Mouse (Mus musculus): ENCODE measurements around the gene Gnas. TPM values are rescaled to one million over a fixed set of nuclear protein-coding genes. Genes with fewer than 3 reads are reported as not detected.

Gnas gene
- polyA plus RNA-seq, 1 experiment from 2014 or later: 2,042 TPM

DNA sequence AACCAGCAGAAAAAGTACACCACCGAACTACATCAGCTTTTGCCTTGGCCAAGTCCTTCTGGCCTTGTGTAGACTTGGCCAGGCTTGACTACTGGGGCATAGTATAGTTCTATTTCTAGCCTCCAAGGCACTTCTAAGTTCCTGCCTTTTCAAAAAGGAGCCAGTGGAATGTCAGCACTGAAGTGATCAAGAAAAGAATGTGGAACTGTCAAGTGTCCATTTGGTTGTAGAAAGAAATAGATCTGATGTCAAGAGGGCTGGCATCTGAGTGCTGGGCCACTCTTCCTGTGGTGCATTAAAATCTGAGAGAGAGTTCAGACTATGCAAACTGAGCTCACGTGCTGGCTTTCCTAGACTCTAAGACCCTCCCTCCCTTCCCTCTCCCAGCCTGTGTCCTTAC is 10.2 kb upstream of the Gnas start:
- H3K4me3 ChIP-seq: no peak overlapping the region
- no peak overlapping the region for H3K4me2 ChIP-seq (replicated peaks)
- peaks cover 10% of the 10 kb centered on the region for H3K36me3 ChIP-seq
- no peak overlapping the region for H3K9ac ChIP-seq
- ATAC-seq (ENCODE audit: insufficient number of reproducible peaks, insufficient read depth, low FRiP score, low TSS enrichment): no peak
- no peaks in the 10 kb centered on the region for H3K4me1 ChIP-seq
- 77% methylated on average over 2 of the region's 2 CpGs for WGBS
- no peaks in the 10 kb centered on the region for H3K9me3 ChIP-seq
- H3K27me3 ChIP-seq: no peaks in the 10 kb centered on the region
- H3K27ac ChIP-seq: no peak overlapping the region

DNA sequence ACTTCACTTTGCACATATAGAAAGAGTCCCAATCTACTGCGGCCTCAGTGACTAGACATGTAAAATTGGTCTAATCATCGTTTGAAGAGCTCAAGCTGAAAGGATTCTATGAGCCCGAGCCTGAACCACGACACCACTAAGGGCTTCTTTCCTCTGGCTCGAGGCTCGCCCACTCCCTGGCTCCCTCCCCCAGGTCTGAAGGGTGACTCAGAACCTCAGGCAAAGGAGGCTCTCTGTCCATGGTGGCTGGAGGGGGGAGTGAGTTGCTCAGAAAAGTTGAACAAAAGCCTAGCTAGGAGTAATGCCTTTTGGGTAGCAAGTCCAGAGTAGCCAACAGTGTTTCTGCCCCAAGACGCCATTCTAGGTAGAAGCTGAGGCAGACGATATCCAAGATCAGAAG is 4.3 kb upstream of the Gnas start:
- 0 out of 2 replicates have a peak, but pooled peaks cover 3% of the 10 kb centered on the region for H3K4me1 ChIP-seq

DNA sequence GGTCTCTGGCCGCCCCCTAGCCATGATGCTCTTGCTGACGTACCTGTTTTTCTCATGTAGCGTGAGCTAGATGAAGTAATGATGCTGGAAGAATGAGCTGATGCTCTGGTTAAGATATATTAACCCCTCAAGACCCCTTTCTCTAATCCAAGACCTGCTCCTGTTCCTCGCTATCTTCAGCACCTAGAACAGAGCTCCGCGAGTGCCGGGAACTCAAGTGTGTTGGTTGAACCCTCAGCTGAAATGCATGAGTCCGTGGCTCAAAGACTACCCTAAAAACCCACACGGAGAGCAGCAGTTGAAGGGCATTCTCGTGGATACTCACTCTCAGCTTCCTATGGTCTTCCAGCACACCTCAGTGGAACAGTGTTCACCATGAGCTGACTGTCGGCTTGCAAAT is 779 bp upstream of the Gnas start:
- Histone ChIP-seq H3K27me3 (peaks cover 40% of the 10 kb centered on the region), H3K4me2 (replicated peaks) (peak overlapping the region; percentile 54), H3K9me3 (peaks cover 20% of the 10 kb centered on the region), H3K4me1 (0 out of 2 replicates have a peak, but pooled peaks cover 3% of the 10 kb centered on the region), H3K9ac (no peak overlapping the region), H3K4me3 (0 out of 2 replicates have a peak overlapping the region, but pooled peaks have one; percentile 36), H3K36me3 (peaks cover 57% of the 10 kb centered on the region), H3K27ac (no peak overlapping the region)
- 42% methylated on average over 11 of the region's 11 CpGs for WGBS
- ATAC-seq (ENCODE audit: insufficient number of reproducible peaks, insufficient read depth, low FRiP score, low TSS enrichment): no peak

More for the DNA sequence above, 4.3 kb upstream of the Gnas start:
- H3K36me3 ChIP-seq: peaks cover 27% of the 10 kb centered on the region
- no peak overlapping the region for H3K27ac ChIP-seq
- H3K9ac ChIP-seq: no peak overlapping the region
- peaks cover 15% of the 10 kb centered on the region for H3K27me3 ChIP-seq
- no peak for ATAC-seq (ENCODE audit: insufficient number of reproducible peaks, insufficient read depth, low FRiP score, low TSS enrichment)
- peaks cover 4% of the 10 kb centered on the region; the same call in 1 of the 2 replicates for H3K9me3 ChIP-seq
- H3K4me2 ChIP-seq (replicated peaks): no peak overlapping the region
- whole genome bisulfite sequencing: 79% methylated on average over 8 of the region's 8 CpGs
- H3K4me3 ChIP-seq: no peak overlapping the region

DNA sequence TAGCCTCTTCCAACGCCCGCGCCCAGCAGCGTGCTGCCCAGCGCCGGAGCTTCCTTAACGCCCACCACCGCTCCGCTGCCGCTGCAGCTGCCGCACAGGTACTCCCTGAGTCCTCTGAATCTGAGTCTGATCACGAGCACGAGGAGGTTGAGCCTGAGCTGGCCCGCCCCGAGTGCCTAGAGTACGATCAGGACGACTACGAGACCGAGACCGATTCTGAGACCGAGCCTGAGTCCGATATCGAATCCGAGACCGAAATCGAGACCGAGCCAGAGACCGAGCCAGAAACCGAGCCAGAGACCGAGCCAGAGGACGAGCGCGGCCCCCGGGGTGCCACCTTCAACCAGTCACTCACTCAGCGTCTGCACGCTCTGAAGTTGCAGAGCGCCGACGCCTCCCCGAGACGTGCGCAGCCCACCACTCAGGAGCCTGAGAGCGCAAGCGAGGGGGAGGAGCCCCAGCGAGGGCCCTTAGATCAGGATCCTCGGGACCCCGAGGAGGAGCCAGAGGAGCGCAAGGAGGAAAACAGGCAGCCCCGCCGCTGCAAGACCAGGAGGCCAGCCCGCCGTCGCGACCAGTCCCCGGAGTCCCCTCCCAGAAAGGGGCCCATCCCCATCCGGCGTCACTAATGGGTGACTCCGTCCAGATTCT is 812 bp downstream of the Gnas start:
- Histone ChIP-seq H3K9me3 (peaks cover 20% of the 10 kb centered on the region), H3K27ac (no peak overlapping the region), H3K4me1 (0 out of 2 replicates have a peak, but pooled peaks cover 3% of the 10 kb centered on the region), H3K27me3 (peaks cover 40% of the 10 kb centered on the region), H3K4me3 (peak overlapping the region; percentile 36), H3K36me3 (peaks cover 62% of the 10 kb centered on the region), H3K9ac (peak overlapping the region; percentile 17; the same call in 1 of the 2 replicates), H3K4me2 (replicated peaks) (peak overlapping the region; percentile 54)
- ATAC-seq (ENCODE audit: insufficient number of reproducible peaks, insufficient read depth, low FRiP score, low TSS enrichment): no peak
- WGBS: 42% methylated on average over 58 of the region's 58 CpGs

DNA sequence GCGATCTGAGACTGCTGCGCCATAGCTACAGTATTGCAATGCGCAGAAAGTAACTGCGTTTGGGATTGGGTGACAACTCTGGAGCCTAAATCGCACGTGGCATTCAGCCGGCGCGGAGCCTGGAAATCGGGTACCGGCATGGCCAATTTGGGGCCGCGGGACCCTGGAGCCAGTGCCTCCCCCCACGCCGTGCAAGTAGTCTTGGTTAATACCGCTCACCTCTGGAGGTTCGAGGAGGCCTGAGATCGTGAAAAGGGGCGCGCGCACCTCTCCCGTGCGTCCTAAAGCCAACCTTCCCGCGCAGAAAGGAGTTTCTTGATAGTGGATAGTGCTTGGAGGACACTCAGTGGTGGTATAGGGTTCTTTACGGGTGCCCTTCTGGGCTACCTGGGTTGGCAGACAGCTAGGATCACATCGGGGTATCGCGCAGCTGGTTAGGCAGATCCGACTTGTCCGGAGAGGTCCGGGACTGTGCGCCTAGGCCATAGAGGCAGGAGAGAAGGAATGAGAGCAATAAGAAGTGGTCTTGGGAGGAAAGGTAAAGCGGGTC is 1.9 kb downstream of the Gnas start:
- Histone ChIP-seq H3K9ac (no peak overlapping the region), H3K27me3 (peaks cover 40% of the 10 kb centered on the region), H3K4me2 (replicated peaks) (peak overlapping the region; percentile 54; the same call in 1 of the 2 replicates), H3K36me3 (peaks cover 62% of the 10 kb centered on the region), H3K27ac (no peak overlapping the region), H3K4me1 (peaks cover 7% of the 10 kb centered on the region; the same call in 1 of the 2 replicates), H3K9me3 (peaks cover 20% of the 10 kb centered on the region), H3K4me3 (peak overlapping the region; percentile 36)
- WGBS: 49% methylated on average over 34 of the region's 34 CpGs
- no peak for ATAC-seq (ENCODE audit: insufficient number of reproducible peaks, insufficient read depth, low FRiP score, low TSS enrichment)

DNA sequence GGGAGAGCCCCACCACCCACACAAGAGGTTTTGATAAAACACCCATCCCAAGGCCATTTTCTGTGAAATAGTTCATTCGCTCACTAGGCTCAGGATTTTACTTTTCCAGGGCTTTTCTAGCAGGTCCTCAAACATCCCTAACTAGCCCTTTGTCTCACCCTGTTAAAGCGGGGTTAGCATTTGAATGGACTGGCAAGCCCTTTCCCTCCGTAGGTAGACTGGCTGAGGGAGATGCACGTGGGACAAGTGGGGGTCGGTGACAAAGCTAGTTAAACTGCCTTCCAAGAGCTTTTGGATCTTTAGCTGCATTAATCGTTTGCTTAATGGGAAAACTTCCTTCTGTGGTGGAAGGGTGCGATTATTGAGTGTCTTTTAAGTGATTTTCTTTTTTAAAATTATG is 3.8 kb downstream of the Gnas start:
- ATAC-seq (ENCODE audit: insufficient number of reproducible peaks, insufficient read depth, low FRiP score, low TSS enrichment): no peak
- H3K9ac ChIP-seq: no peak overlapping the region
- H3K27me3 ChIP-seq: peaks cover 40% of the 10 kb centered on the region
- no peak overlapping the region for H3K27ac ChIP-seq
- no peak overlapping the region for H3K4me2 ChIP-seq (replicated peaks)
- H3K4me3 ChIP-seq: no peak overlapping the region
- peaks cover 20% of the 10 kb centered on the region for H3K9me3 ChIP-seq
- H3K36me3 ChIP-seq: peaks cover 58% of the 10 kb centered on the region
- WGBS: 37% methylated on average over 7 of the region's 7 CpGs
- H3K4me1 ChIP-seq: peaks cover 24% of the 10 kb centered on the region

DNA sequence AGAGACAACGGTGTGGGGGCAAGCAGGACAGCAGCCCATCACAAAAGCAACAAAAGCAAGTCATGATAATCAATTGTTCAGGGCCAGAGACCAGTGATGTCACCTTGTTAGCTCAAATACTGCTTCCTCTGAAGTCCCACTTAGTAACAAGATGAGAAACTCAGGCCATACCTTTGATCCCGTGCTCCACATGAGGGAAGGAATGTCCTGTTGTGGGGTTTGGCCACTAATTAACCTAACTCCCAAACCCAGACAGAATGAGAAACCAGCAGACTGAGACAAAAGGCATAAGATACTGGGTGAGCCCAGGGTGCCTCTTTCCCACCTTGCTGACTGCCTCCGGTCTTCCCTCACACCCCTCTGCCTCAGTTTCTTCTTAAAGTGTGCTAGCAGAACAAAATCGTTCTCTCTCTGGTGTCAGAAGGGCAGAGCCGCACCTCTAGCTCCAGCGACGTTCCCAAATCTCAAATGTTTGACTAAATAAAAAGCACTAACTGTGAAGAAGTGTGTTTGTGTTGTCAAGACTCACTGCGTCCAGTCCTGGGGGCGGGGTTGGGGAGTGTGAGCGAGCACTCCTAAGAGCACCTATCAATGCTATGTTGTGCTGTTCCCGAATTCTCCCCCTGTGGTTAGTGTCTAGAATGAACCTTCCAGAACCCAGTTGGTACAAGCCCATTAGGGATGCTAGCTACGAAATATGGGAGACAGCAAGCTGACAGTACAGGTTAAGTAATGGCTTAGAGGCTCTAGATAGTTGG is 4.7 kb downstream of the Gnas start:
- H3K36me3 ChIP-seq: peaks cover 49% of the 10 kb centered on the region
- 61% methylated on average over 12 of the region's 12 CpGs for WGBS

DNA sequence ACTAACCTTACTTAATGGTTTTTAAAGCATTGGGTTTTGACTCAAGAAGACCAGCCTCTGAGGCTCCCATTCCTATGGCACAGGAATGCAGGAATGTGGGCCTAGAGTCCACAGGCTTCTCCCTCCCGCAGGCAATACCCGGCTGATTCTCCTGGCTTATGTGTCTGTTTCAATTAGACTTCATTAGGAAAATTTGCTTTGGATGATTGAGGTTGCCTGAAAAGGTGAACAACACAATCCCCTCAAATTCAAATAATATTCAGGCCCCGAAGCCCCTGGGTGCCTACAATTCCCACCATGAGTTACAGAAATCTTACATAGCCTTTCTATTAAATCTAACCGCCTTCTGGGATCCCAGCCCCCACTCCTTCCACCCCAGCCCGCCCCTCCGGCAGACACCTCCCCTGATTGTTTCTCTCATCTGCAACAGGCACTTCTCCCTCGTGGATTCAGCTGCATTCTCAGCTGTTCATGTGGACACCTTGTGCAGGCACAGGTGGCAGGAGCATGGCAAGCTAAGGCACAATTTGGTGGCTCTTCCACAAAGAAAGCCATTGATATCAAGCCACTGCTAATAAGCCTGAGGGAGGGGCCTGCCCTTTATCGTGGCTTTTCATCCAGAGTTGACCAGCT is 7.0 kb downstream of the Gnas start:
- peaks cover 22% of the 10 kb centered on the region for H3K9me3 ChIP-seq
- H3K4me2 ChIP-seq (replicated peaks): peak overlapping the region; percentile 60
- no peak overlapping the region for H3K9ac ChIP-seq
- peaks cover 26% of the 10 kb centered on the region for H3K36me3 ChIP-seq
- H3K4me1 ChIP-seq: peaks cover 21% of the 10 kb centered on the region
- H3K27me3 ChIP-seq: peaks cover 11% of the 10 kb centered on the region
- ATAC-seq (ENCODE audit: insufficient number of reproducible peaks, insufficient read depth, low FRiP score, low TSS enrichment): no peak
- H3K27ac ChIP-seq: no peak overlapping the region
- 42% methylated on average over 8 of the region's 8 CpGs for WGBS
- H3K4me3 ChIP-seq: peak overlapping the region; percentile 18

More for the DNA sequence above, 4.7 kb downstream of the Gnas start:
- no peak overlapping the region for H3K4me3 ChIP-seq
- H3K4me1 ChIP-seq: peaks cover 24% of the 10 kb centered on the region
- H3K9ac ChIP-seq: no peak overlapping the region
- no peak for ATAC-seq (ENCODE audit: insufficient number of reproducible peaks, insufficient read depth, low FRiP score, low TSS enrichment)
- no peak overlapping the region for H3K27ac ChIP-seq
- H3K4me2 ChIP-seq (replicated peaks): no peak overlapping the region
- peaks cover 34% of the 10 kb centered on the region for H3K27me3 ChIP-seq
- peaks cover 20% of the 10 kb centered on the region for H3K9me3 ChIP-seq

DNA sequence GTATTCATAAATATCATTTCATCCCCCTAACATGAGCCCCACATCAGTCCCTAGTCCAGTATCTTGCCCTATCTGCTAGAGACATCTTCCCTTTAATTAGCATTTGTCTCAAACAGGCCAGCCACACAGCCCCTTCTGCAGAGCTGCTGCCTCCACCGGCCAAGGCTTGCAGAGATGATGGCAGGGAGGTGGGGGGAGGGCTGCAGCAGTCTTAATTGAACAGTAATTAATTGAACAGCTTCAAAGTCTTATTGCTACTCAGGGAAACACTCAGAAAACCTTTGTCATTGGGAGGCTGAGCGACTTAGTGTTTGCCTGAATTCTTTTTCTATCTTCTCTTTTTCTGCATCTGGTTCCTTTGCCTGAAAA is 7.5 kb downstream of the Gnas start:
- H3K27me3 ChIP-seq: peaks cover 7% of the 10 kb centered on the region; the same call in 1 of the 2 replicates
- 45% methylated on average over 2 of the region's 2 CpGs for WGBS
- peaks cover 21% of the 10 kb centered on the region for H3K36me3 ChIP-seq
- peaks cover 23% of the 10 kb centered on the region for H3K9me3 ChIP-seq
- ATAC-seq (ENCODE audit: insufficient number of reproducible peaks, insufficient read depth, low FRiP score, low TSS enrichment): no peak
- peaks cover 21% of the 10 kb centered on the region for H3K4me1 ChIP-seq
- no peak overlapping the region for H3K27ac ChIP-seq
- peak overlapping the region; percentile 60 for H3K4me2 ChIP-seq (replicated peaks)
- H3K4me3 ChIP-seq: peak overlapping the region; percentile 18
- no peak overlapping the region for H3K9ac ChIP-seq

DNA sequence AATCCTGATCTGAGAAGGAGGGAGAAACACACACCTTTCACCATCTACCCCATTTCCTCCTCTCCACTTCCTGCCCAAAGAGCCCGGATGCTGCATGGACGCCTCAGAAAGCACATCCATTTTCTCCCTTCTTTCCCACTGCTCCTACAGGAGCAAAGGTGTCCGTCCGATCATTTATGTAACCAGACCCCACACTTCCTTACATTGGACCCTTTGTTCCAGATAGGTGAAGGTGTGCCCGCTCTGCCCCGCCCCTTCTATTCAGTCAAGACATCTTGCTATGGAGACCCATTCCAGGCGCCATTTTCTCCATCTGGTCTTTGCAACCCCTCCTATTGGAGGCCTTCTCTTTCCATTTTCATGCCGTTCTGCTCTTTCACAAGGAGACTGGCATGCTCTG is 10.3 kb downstream of the Gnas start:
- no peak for ATAC-seq (ENCODE audit: insufficient number of reproducible peaks, insufficient read depth, low FRiP score, low TSS enrichment)
- H3K27ac ChIP-seq: peak overlapping the region; percentile 82
- H3K27me3 ChIP-seq: peaks cover 23% of the 10 kb centered on the region
- H3K36me3 ChIP-seq: no peaks in the 10 kb centered on the region; the same call in none of the 2 replicates
- H3K4me1 ChIP-seq: peaks cover 25% of the 10 kb centered on the region
- H3K9me3 ChIP-seq: peaks cover 49% of the 10 kb centered on the region
- peak overlapping the region; percentile 46 for H3K4me2 ChIP-seq (replicated peaks)
- peak overlapping the region; percentile 71 for H3K9ac ChIP-seq
- 50% methylated on average over 8 of the region's 8 CpGs for WGBS
- peak overlapping the region; percentile 63 for H3K4me3 ChIP-seq

DNA sequence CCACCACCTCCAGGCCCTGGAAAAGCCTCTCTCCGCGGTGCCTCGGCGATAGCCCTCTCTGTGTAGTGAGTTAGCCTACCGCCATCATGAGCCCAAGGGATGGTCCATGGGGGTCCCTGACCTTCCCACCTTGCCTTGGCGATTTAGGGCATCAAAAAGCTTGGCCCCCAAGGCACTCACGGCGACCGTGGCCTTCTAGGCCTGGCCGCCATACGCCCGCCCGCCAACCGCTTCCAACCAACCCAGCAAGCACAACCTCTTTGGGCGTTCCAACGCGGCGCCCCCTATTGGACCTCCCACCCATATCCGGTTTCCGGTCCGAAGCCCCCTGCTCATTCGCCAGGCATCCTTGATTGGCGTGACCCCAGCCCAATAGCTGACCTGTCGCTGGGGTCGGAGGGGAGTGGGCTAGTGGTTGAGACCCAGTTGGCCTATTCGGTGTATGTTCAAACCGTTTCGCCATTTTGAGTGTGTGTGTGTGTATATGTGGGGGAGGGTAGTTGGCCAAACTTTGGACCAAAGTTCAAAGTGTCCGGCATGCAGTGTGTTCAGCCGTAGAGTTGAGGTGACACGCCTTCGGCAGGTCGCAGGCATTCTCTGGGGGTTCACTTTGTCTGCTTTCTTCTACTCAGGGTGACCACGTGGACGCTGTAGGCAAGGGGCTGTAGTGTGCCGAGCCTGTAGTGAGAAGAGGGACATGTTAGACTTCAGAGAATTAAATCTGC is 11.2 kb downstream of the Gnas start:
- Histone ChIP-seq H3K27me3 (peaks cover 32% of the 10 kb centered on the region), H3K9ac (peak overlapping the region; percentile 71), H3K27ac (peak overlapping the region; percentile 82), H3K4me3 (peak overlapping the region; percentile 63), H3K4me2 (replicated peaks) (peak overlapping the region; percentile 51), H3K9me3 (peaks cover 57% of the 10 kb centered on the region), H3K36me3 (peaks cover 4% of the 10 kb centered on the region), H3K4me1 (peaks cover 30% of the 10 kb centered on the region)
- ATAC-seq (ENCODE audit: insufficient number of reproducible peaks, insufficient read depth, low FRiP score, low TSS enrichment): peak; percentile 79
- 52% methylated on average over 36 of the region's 36 CpGs for WGBS
